Mouse (Mus musculus): ENCODE results near the gene Pole4.

Gene Pole4

GRCm38 (mm10) chr6:82613201-82613600 lies 92.0 kb downstream of the Pole4 start:
- DNase-seq (ENCODE audit: low spot score in 2 of 2): no peak

DNA sequence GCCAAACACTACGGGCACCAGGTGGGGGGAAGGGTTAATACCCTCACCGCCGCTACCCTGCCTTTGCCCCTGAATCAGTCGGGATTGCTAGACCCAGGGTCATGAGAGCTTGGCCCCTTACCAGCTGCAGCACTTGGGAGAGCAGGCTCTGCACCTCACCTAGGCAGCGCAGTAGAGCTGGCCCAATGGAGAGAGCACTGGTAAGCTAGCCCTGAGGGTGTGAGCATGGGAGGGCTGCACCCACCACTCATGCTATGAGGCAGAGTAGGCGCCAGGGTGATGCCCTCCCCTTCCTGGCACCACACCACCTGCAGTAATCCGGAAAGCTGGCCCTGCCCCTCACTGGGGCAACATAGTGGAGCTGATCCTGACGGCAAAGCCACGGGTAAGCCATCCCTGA lies 94.1 kb downstream of the Pole4 start:
- DNase-seq (ENCODE audit: low spot score in 2 of 2): no peak

DNA sequence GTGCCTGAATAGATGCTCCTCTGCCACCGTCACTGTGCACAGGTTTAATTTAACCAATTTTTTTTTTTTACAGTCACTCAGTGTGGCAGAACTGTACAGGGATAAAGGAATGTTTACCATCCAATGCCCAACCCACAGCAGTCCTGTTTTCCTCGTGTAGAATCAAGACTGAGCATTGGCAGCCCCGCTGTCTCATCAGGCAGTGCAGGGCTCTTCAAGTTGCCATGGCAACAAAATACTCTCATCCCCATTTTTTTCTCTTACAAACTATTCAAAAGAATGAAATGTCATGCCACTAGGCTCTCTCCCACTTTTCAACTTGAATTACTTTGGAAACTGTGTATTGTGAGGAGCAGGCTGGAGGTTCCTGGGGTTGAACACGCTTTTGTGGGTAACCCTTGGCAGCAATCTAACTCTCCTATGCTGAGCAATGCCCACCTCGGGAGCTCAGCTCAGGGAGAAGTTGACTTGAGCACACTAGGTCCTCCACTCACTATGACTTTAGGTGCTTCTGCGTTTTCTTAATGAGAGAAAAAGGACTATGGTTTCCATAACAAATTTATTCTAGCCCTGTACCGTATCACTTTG lies 95.7 kb downstream of the Pole4 start:
- peak; percentile 8 to 10 for DNase-seq (ENCODE audit: low spot score in 2 of 2)

- no peak for DNase-seq (ENCODE audit: low spot score in 2 of 2)
Observed at GRCm38 (mm10) chr6:82608756-82609155, 96.4 kb downstream of the Pole4 start.

- DNase-seq (ENCODE audit: low spot score in 2 of 2): no peak
Observed at GRCm38 (mm10) chr6:82604791-82605190, 100.4 kb downstream of the Pole4 start.

DNA sequence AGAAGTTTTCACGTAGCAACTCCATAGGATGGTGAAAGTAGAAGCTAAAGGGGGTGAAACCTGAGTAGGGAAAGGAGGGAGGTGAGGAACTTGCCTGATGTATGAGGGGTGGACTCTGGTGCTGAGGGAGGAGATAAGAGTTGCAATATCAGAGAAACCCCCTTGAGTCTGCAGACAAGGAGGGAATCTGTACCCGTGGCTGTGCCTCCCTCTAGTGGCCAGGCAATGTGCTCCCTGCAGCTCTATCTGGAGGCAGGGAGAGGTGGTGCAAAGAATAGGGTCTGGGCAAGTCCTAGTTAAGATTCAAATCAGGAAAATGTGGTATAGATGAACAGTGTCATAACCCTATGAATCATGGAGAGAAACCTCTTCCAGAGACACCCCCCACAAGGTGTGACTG lies 101.5 kb downstream of the Pole4 start:
- DNase-seq (ENCODE audit: low spot score in 2 of 2): peak; percentile 40 to 53

GRCm38 (mm10) chr6:82603228-82603627 lies 101.9 kb downstream of the Pole4 start:
- no peak for DNase-seq (ENCODE audit: low spot score in 2 of 2)

- no peak for DNase-seq (ENCODE audit: low spot score in 2 of 2)
Observed at GRCm38 (mm10) chr6:82595461-82596090, 109.6 kb downstream of the Pole4 start.

DNA sequence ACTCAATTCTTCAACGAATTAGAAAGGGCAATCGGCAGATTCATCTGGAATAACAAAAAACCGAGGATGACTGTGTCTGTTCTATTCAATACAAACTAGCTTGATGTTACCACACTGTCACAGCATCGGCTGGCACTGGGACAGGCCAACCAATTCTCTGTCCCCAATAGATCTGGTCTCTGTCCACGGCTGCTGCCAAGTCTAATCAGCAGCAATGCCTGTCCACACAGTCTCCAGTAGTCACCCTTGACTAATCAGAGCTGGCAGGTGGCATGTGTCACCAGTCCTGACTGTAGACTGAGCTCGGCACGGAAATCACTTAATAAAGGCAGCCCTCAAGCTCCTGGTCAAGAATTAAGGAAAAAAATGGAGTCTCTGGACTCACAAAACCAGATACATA lies 115.8 kb downstream of the Pole4 start:
- DNase-seq (ENCODE audit: low spot score in 2 of 2): no peak

- no peak for DNase-seq (ENCODE audit: low spot score in 2 of 2)
Observed at GRCm38 (mm10) chr6:82585396-82585795, 119.8 kb downstream of the Pole4 start.

GRCm38 (mm10) chr6:82575445-82575844 lies 129.7 kb downstream of the Pole4 start:
- no peak for DNase-seq (ENCODE audit: low spot score in 2 of 2)
